15 mouse cellular contexts compared by ENCODE assay signal in genomic region chr12:99303581-99303980, GRCm38 (mm10).
DNase-seq lines count a peak whose midpoint lies in the region; ATAC-seq and TF ChIP-seq lines count a peak whose summit lies in the region.
"Had no signal": no experiment of that assay in that cellular context is flagged by ENCODE, and none has a peak within 500 bp of the region (broad histone marks: within the 10 kb centered on the region; RNA-seq: fewer than 3 reads in every experiment).

No protein-coding gene starts in this region.

- 10% methylated on average over 6 of the region's 6 CpGs for WGBS in cerebellum, adult 2 months
- WGBS in hindbrain, embryonic 12.5 days, result 27% methylated on average over 6 of the region's 6 CpGs
- 44% methylated on average over 6 of the region's 6 CpGs for WGBS in hindbrain, embryonic 11.5 days
- 32% methylated on average over 6 of the region's 6 CpGs for WGBS in neural tube, embryonic 13.5 days

- no peaks in the 10 kb centered on the region for H3K27me3 ChIP-seq in cerebellum, adult 2 months (ENCODE audit: control insufficient read depth, insufficient read depth, low read length)
- no peaks in the 10 kb centered on the region for H3K27me3 ChIP-seq in hindbrain, embryonic 12.5 days
- no peaks in the 10 kb centered on the region for H3K27me3 ChIP-seq in hindbrain, embryonic 11.5 days (ENCODE audit: control insufficient read depth, insufficient read depth, low read length)
- no peaks in the 10 kb centered on the region for H3K27me3 ChIP-seq in neural tube, embryonic 13.5 days
- H3K27me3 ChIP-seq: liver, embryonic 13.5 days had no signal

- H3K4me2 ChIP-seq in hindbrain, embryonic 12.5 days (replicated peaks), result no peak overlapping the region
- no peak overlapping the region for H3K4me2 ChIP-seq in hindbrain, embryonic 11.5 days (replicated peaks; ENCODE audit: low read depth, low read length)
- H3K4me2 ChIP-seq in neural tube, embryonic 13.5 days, result no peak overlapping the region
- H3K4me2 ChIP-seq: heart, embryonic 11.5 days; liver, embryonic 13.5 days had no signal

- H3K9me3 ChIP-seq in hindbrain, embryonic 12.5 days (replicated peaks), result no peaks in the 10 kb centered on the region
- H3K9me3 ChIP-seq in hindbrain, embryonic 11.5 days (ENCODE audit: control insufficient read depth, low read length), result no peaks in the 10 kb centered on the region
- H3K9me3 ChIP-seq in neural tube, embryonic 13.5 days, result no peaks in the 10 kb centered on the region
- H3K9me3 ChIP-seq: liver, embryonic 13.5 days had no signal

- DNase-seq in cerebellum, adult 2 months, result peak in 1 of 2 experiments; percentile 60
- no peak for DNase-seq in cerebellum, postnatal 14 days
- no peak for DNase-seq in hindbrain, embryonic 11.5 days (ENCODE audit: low spot score)
- no peak for DNase-seq in neural tube, embryonic 10.5 days (ENCODE audit: extremely low spot score, low spot score)
- DNase-seq in kidney, adult 8-10 months, result no peak
- no peak for DNase-seq in spleen, adult 12 weeks (ENCODE audit: low spot score)
- DNase-seq: adrenal gland, adult 8-10 months; heart, postnatal 36 days; kidney, adult 11 months; kidney, postnatal 25 days; liver, embryonic 13.5 days; lung, postnatal 10 days had no signal

- H3K4me1 ChIP-seq in cerebellum, adult 2 months (ENCODE audit: control insufficient read depth, insufficient read depth, low read length), result peaks cover 60% of the 10 kb centered on the region
- peaks cover 65% of the 10 kb centered on the region for H3K4me1 ChIP-seq in hindbrain, embryonic 12.5 days
- peaks cover 13% of the 10 kb centered on the region; the same call in 1 of the 2 replicates for H3K4me1 ChIP-seq in hindbrain, embryonic 11.5 days (replicated peaks; ENCODE audit: control insufficient read depth, insufficient read depth, low read length)
- peaks cover 82% of the 10 kb centered on the region for H3K4me1 ChIP-seq in neural tube, embryonic 13.5 days (replicated peaks)

- no peak for TF ChIP-seq CTCF in cerebellum, adult 2 months (IDR thresholded peaks at IDR 0.05; ENCODE audit: borderline replicate concordance, insufficient read depth, low read depth, low read length)

- H3K4me3 ChIP-seq in cerebellum, adult 2 months (replicated peaks; ENCODE audit: insufficient read depth, low read depth, low read length), result no peak overlapping the region
- H3K4me3 ChIP-seq in hindbrain, embryonic 12.5 days, result no peak overlapping the region
- H3K4me3 ChIP-seq in hindbrain, embryonic 11.5 days (ENCODE audit: low read depth, low read length), result no peak overlapping the region
- no peak overlapping the region for H3K4me3 ChIP-seq in neural tube, embryonic 13.5 days
- H3K4me3 ChIP-seq: liver, embryonic 13.5 days had no signal

- no peaks in the 10 kb centered on the region for H3K36me3 ChIP-seq in hindbrain, embryonic 12.5 days
- no peaks in the 10 kb centered on the region for H3K36me3 ChIP-seq in hindbrain, embryonic 11.5 days (ENCODE audit: control insufficient read depth, insufficient read depth, low read length)
- no peaks in the 10 kb centered on the region for H3K36me3 ChIP-seq in neural tube, embryonic 13.5 days
- H3K36me3 ChIP-seq: liver, embryonic 13.5 days had no signal

- TF ChIP-seq POLR2A in cerebellum, adult 2 months (IDR thresholded peaks at IDR 0.05; ENCODE audit: borderline replicate concordance, insufficient read depth, low read length), result no peak

- ATAC-seq in hindbrain, embryonic 12.5 days (ENCODE audit: low FRiP score), result no peak
- no peak for ATAC-seq in hindbrain, embryonic 11.5 days (ENCODE audit: low FRiP score)
- ATAC-seq in neural tube, embryonic 13.5 days (ENCODE audit: low read depth), result no peak

- no peak overlapping the region for H3K9ac ChIP-seq in hindbrain, embryonic 12.5 days
- no peak overlapping the region for H3K9ac ChIP-seq in hindbrain, embryonic 11.5 days (ENCODE audit: low read depth, low read length)
- peak overlapping the region; percentile 22; the same call in 1 of the 2 replicates for H3K9ac ChIP-seq in neural tube, embryonic 13.5 days
- H3K9ac ChIP-seq: liver, embryonic 13.5 days had no signal

- H3K27ac ChIP-seq in cerebellum, adult 2 months (ENCODE audit: insufficient read depth, low read length), result peak overlapping the region; percentile 63
- peak overlapping the region; percentile 30; the same call in 1 of the 2 replicates for H3K27ac ChIP-seq in hindbrain, embryonic 12.5 days
- H3K27ac ChIP-seq in hindbrain, embryonic 11.5 days (ENCODE audit: low read depth, low read length), result no peak overlapping the region
- 0 out of 2 replicates have a peak overlapping the region, but pooled peaks have one; percentile 20 for H3K27ac ChIP-seq in neural tube, embryonic 13.5 days (replicated peaks)
- H3K27ac ChIP-seq: liver, embryonic 13.5 days had no signal
